Mouse (Mus musculus) frontal cortex, postnatal 14 days (tissue): ENCODE data around the gene Rsf1.

Source experiments
- DNase-seq, 2 experiments: peaks; one replicate each; pipeline ENCODE4 v3.0.0; 2022; ENCODE audit warnings: low spot score in 2 of 2

Rsf1 gene

DNA sequence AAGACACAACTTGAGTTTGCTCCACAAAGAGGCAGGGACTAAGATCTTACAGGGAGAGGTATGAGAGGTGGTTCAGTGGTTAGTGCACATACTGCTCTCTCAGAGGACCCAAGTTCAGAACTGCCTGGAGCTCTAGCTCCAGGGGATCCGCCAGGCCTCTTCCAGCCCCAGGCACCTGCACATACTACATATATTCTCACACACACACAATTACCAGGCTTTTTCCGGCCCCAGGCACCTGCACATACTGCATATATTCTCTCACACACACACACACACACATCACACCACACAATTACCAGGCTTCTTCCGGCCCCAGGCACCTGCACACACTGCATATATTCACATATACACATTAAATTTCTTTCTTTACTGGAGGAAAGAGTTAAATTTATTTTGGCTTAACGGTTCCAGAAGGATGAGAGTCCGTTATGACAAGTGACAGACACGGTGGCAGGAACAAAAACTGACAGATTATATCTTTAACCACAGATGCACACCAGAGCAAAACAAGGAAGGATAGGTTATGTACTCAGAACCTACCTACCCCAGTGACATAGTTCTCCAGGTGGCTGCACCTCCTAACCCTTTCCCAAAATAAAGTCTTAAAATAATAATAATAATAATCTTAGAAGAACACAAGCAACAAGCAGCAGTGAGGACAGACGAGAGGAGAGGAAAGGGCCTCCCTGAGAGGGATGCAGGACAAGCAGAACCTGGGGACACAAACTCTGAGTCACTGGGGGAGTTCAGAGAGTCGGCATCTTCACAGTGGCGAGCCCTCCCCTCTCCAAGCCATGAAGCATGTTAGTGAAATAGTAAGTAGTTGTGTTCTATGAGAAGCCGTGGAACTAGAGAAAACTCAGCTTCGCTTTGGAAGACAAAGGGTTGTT, 144.2 kb downstream of the Rsf1 start:
- no peak for DNase-seq

DNA sequence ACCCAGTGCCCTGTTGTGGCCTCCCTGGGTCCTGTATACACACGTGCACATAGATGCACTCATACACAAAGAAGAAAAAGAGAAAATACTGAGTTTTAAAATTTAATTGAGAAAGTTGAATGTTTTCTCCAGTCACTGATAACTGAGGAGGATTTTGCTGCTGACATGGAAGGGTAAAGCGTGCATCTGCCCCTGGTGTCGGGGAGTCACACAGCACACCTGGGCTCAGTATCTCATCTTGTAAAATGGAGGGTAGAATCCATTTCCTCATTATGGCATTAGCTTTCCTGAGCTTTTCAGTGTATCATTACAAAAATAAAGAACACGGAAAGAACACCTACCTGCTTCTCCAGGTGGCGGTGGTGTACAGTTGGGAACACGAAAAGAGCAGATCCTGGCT, 145.7 kb downstream of the Rsf1 start:
- DNase-seq = no peak

DNA sequence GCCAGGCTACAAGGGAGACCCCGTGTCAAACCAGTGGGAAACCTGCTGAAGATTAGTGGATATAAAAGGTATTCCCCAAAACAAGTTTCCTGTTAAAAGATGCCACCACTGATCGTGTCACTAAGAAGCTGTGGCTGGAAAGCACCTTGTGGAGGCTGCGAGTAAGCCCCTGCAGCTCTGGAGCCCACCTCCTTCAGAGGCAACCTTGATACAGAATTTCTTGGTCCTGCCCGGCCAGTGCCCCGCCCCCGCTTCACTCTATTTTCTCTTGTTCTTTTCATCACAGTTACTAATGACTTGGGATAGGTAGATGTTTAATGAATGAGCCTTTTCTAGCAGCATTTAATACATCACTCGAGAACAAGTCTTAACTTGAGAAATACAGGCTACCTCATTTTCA, 146.4 kb downstream of the Rsf1 start:
- no peak for DNase-seq

DNA sequence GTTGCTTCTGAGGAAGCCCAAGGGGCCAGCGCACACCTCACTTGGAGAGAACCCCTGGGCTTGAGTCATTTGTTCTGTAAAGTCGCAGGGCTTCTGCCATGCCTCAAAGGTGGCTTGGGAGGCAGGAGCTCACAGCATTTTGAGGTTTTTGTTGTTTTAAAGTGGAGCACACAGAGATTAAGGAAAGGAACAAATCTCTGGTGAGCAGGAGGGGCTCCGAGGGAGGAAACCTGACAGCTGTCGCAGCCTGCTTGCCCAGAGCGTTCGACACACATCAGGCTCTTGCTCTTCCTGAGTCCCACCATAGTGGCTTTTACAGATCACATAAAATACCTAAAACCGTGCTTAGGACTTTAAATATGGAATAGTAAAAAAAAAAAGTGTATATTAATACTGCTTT, 147.1 kb downstream of the Rsf1 start:
- DNase-seq = no peak

DNA sequence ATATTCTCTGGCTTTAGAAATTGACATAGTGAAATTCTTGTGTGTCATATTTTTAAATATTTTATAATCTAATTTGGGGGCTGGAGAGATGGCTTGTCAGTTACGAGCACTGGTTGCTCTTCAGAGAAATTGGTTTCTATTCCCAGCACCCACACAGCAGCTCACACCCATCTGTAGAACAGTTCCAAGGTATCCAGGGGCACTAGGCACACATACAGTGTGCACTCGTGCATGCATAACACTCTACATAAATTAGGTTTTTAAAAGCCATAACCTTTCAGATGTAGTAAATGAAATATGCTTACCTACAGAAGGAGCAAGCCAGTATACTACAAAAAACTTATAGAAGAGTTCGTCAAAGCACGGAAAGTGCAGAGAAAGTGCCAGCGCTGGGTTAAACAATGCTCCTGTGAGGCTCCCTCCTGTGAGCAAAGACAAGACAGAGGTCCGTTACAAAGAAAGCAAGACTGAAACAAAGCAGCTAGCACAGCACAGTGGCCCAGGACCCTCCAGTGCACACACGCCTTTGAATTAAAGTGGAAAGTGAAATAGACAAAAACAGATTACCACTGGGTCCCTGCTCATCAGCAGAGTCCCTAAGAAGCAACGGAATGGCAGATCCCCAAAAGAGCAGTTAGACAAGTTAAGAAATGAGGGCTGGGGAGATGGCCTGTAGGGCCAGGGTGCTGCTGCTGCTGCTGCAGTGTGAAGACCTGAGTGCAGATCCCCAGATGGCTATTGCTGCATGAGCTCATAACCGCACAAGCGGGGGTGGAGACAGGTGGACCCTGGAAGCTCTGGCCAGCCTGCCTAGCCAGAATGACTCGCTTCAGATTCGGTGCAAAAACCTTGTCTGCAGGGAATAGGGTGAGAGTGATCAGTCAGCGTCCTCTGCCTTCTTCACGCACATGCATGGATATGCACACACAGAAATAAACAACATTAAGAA, 149.3 kb downstream of the Rsf1 start:
- no peak for DNase-seq

DNA sequence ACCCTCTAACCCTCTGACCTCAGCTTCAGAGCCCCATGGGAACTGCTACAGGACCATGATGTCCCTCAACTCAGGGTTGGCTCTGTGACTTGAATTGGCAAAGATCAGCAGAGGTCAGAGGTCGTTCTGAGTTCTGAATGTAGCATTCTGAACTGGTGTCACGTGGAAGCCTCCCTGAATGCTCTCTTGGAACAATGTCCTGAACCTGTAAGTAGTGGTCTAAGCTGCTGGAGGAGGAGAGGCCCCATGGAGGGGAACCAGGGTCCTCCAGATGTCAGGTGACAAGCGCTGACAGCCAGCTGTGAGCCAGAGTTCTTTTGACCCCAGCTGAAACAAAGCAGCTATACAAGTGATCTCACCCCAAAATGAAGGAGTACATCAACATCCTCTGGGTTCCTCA, 150.7 kb downstream of the Rsf1 start:
- no peak for DNase-seq

DNA sequence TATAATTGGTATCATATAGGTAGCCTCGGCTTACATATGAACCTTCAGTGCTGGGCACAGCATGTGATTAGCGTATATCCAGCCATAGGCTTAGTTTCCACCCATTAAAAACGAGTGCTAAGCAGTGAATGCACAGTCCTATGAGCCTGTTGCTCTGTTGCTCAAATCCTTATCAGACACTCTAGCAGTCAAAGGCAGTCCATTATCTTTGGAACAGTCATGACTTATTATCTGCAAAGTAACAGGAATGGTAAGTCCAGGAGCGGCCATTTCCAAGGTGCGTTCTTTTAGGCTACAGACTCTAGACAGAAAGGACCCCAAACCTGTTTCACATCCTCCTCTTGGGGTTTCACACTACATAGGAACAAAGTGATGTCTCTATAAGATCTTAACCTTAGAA, 153.9 kb downstream of the Rsf1 start:
- DNase-seq = no peak

- no peak for DNase-seq
These were observed 155.3 kb downstream of the Rsf1 start for GRCm38 (mm10) chr7:97735021-97735420.

DNA sequence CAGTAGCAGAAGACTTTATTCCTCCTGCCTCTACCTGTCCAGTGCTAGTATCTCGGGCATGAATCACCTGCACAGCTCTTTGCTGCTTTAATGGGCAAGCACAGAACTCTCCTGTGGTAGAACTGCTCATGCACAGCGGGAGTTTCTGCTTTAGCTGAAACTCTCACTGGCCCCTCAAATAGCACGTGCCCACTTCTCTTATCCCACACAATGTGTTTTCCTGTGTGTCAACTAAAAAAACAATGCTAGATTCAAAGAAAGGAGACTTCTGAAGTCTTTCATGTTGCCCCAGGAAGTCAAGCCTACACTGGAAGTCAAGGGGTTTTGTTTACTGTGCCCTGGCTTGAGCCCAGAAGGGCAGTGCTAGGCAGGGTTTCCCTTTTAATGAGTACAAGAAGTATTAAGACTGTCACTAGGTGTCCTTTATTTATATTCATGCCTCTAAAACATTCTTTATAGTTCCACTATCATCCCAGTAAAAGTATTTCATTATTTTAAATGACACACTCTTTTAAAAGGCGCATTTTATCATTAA, 156.3 kb downstream of the Rsf1 start:
- DNase-seq = no peak

GRCm38 (mm10) chr7:97737256-97737637, 157.6 kb downstream of the Rsf1 start:
- no peak for DNase-seq

- DNase-seq = peak; percentile 50 to 51
These were observed 158.2 kb downstream of the Rsf1 start, which contains the start of gene Aqp11 for GRCm38 (mm10) chr7:97737638-97738456. Aqp11 (minus strand) TSS chr7:97738289.

DNA sequence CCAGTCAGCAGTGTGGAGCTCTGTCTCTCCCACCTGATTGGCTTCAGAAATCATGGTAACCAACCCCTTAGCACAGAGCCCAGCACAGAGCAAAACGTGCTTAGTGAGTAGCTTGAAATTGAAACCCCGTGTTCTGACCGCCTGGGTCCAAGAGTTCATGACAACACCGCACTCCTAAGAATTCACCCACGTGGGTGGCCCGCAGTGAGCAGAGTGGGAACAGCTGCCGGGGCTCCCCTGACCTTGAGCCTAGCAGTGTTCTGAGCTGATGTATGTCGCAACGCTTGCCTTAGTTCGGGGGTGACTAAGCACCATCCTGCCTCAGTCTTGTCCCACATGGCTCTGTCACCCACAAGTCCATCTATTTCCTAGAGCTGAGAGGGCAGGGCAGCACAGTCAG, 161.3 kb downstream of the Rsf1 start:
- no peak for DNase-seq

- DNase-seq = no peak
These were observed 162.1 kb downstream of the Rsf1 start for GRCm38 (mm10) chr7:97741756-97742291.
